Mouse (Mus musculus) kidney, adult 18-20 months (tissue): ENCODE data around the gene Lmna.

Source experiments
- DNase-seq: peaks from one replicate; pipeline ENCODE4 v3.0.0; 2021

The Lmna gene

DNA sequence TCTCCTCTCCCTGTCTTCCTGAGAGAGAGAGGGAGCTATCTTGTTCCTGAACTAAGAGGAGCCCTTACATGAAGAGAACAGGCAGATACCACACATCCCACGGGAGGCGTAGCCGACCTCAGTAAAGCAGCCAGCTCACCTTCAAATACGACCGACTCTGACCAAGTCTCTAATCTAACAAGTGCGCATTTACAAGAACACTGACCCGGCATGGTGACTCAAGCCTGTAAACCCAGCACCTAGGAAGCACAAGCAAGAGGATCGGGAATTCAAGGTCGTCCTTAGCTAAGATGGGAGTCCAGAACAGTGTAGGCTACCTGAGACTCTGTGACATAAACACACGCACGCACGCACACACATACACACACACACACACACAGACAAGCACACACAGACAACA, 67.3 kb downstream of the Lmna start:
- no peak for DNase-seq

DNA sequence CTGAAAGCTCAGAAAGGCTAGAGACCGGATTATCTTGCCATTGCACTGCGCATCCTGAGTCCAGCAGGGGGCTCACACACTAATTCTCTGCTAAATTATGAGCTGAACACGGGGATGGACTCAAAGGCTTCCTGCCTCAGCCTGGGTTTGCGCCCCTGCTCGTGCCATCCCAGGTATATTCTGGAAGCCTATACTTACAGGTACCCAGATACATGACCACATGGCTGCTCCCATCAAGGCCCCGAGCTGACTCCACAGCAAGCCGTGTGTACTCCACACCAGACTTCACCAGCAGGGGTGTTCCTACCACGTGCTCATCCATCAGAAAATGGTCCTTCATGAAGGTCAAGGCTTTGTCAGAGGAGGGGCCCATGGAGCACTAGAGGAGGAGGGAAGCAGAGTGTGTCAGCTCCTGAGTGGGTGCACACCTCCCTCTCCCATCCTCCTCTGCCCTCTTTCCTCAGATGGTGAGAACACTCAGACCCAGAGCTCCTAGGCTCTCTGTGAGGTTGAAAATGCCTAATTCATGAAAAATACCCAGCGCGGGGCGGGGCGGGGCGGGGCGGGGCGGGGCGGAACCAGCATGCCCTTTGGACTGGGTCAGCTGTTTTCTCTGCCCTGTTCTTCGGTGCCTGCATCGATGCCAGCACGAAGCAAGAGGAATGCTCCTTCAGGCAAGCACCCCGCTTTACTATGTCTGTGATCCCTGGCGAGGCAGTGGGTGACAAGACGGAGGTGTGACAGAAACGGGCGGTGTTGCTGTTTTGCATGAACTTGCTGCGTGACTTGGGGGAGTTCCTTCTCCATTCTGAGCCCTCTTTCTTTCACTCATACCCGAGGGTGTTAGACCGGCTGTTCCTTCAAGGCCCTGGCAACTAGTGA, 69.0 kb downstream of the Lmna start:
- peak; percentile 67 for DNase-seq

DNA sequence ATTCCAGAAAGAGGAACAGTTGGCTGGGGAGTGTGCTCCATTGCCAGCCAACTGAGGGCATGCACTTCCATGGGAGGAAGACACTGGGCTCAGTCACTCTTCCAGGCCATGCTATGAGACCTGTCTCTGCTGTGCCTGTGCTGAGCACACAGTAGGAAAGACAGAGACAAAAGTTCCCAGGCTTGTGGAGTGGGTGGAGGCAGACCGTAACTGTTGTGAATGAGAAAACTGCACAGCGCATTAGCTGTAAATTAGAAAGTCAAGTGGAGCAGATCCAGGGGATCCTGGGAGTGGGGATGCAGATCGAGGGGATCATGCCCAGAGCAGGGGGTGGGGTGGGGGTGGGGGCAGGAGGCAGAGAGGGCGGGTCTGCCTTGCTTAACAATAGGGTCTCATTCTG, 70.2 kb downstream of the Lmna start:
- no peak for DNase-seq

DNA sequence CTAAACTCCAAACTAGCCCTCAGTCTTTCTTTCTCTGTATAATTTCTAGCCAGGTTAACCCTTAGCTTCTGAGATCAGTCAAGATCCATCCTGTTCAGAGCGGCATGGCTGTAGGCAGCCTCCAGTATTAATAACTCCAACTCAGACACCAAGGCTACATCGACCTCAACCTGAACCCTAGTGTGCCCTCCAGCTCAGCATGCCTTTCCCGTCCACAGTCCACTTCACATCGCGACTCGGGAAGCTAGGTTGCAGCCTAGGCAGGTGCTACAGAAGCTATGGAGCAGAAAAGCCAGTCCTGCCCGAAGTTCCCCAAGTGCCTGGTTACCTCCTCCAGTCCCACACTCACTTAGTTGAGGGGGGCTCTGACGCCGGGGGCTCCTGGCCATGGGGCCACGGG, 72.3 kb downstream of the Lmna start:
- DNase-seq: no peak

DNA sequence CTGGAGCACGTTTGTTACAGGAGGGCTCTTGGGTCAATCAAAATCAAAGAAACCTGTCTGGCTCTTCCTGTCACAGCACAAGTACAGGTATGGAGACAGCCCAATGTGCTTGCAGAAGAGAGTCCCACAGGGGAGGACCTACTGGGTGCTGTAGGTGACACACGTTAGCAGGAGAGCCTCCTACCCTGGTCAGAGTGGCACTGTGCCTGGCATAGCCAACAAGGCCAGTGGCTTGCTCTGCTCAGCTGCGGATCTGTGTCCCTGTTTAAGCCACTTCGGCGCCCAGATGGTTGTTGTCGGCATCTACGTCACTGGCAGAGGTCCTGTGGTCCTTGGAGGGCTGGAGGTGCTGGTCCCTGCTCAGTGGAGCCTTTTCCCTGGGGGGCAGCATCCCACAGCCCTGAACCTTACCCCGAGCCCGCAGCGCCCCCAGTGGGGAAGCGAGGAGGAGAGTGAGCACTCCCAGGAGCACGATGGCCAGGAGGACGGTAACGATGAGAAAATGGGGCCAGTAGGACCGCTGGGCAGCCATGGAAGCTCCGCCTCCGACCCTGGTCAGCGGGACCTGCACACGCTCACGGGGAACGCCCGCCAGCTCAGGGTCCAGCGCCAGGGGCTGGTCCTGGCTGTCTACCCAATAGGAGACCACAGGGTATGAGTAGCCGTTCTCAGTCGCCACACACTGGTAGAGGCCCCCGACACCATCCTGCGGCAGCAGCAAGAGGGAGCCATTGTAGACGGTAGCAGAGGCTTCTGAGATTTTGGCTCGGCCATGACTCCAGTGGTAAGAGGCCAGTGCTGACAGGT, 73.2 kb downstream of the Lmna start:
- DNase-seq: no peak

DNA sequence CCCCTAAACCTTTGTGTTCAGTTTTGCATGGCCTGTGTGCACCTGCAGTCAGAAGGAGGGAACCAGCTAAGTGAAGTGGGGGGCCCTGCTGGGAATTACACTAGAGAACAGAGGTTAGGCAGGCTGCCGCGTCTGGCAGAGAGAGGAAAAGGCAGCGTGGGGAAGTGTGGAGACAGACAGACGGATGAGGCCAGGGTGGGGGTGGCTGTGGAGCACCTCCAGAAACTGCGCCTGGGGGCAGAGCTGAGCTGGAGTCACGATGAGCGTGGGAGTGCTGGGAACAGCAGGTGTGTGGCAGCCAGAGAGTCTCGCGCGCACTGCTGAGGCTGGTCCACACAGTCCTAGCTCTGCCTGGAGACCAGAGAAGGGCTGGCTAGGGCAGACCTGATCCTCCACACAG, 74.2 kb downstream of the Lmna start:
- no peak for DNase-seq
